Mouse (Mus musculus) lung, adult 2 months (tissue): Measurements from ENCODE around the gene Teddm1a. TPM values are rescaled to one million over a fixed set of nuclear protein-coding genes. Genes with fewer than 3 reads are reported as not detected.

ENCODE experiments used
- DNase-seq: peaks from one replicate; pipeline ENCODE4 v3.0.0; 2022
- H3K4me1 ChIP-seq: fragments of 200-500 bp; 2 replicates; pipeline ENCODE4 v1.6.1; 2011; ENCODE audit warnings: low read length; ENCODE audit not compliant: control insufficient read depth, insufficient read depth
- H3K4me3 ChIP-seq: fragments of 200-500 bp; replicated peaks from 2 replicates; pipeline ENCODE3; 2011; ENCODE audit warnings: low read depth, mild to moderate bottlenecking, control low read depth, low read length; ENCODE audit errors: extremely low read depth
- CTCF ChIP-seq: fragments of 200-500 bp; IDR thresholded peaks from 2 replicates; pipeline ENCODE4 v1.5.1; 2011; ENCODE audit warnings: mild to moderate bottlenecking, low read length, control low read depth; ENCODE audit not compliant: insufficient read depth
- POLR2A ChIP-seq: fragments of 200-500 bp; IDR thresholded peaks from 2 replicates; pipeline ENCODE4 v1.6.1; 2011; ENCODE audit warnings: low read depth, mild to moderate bottlenecking, control low read depth, low read length, borderline replicate concordance; ENCODE audit errors: extremely low read depth
- WGBS: fragments of 180-500 bp; shearing (Covaris S2); methylation state at CpG from one replicate; pipeline ENCODE4 v1.1.7; 2018; 5-methylcytosine and 5-hydroxymethylcytosine counted together
- polyA plus RNA-seq: library from polyadenylated mRNA; depleted of rRNA; stranded (reverse); fragments of >200 nt; gene quantifications from 2 replicates; pipeline ENCODE4 v1.2.3, GENCODE M21; 2012

Gene Teddm1a
- polyA plus RNA-seq, 1 experiment: not detected

GRCm38 (mm10) chr1:153913869-153914268, 22.3 kb downstream of the Teddm1a start:
- no peak for TF ChIP-seq POLR2A
- WGBS: 55% methylated on average over 3 of the region's 3 CpGs
- Histone ChIP-seq H3K4me1 (peaks cover 4% of the 10 kb centered on the region), H3K4me3 (no peak overlapping the region)
- DNase-seq: no peak

GRCm38 (mm10) chr1:153918521-153919206, 27.1 kb downstream of the Teddm1a start:
- Histone ChIP-seq H3K4me1 (peaks cover 3% of the 10 kb centered on the region; the same call in 1 of the 2 replicates), H3K4me3 (no peak overlapping the region)
- TF ChIP-seq CTCF (no peak), POLR2A (no peak)
- 75% methylated on average over 3 of the region's 3 CpGs for WGBS
- DNase-seq: no peak

- 87% methylated on average over 3 of the region's 3 CpGs for WGBS
These were observed 30.1 kb downstream of the Teddm1a start for GRCm38 (mm10) chr1:153921642-153922041.

GRCm38 (mm10) chr1:153922571-153923021, 31.1 kb downstream of the Teddm1a start:
- Histone ChIP-seq H3K4me1 (peaks cover 3% of the 10 kb centered on the region; the same call in 1 of the 2 replicates), H3K4me3 (no peak overlapping the region)
- TF ChIP-seq CTCF (no peak), POLR2A (no peak)
- no peak for DNase-seq
- 38% methylated on average over 5 of the region's 5 CpGs for WGBS

More at GRCm38 (mm10) chr1:153921642-153922041, 30.1 kb downstream of the Teddm1a start:
- Histone ChIP-seq H3K4me1 (peaks cover 3% of the 10 kb centered on the region; the same call in 1 of the 2 replicates), H3K4me3 (no peak overlapping the region)
- no peak for TF ChIP-seq CTCF
- no peak for TF ChIP-seq POLR2A
- DNase-seq: no peak

- TF ChIP-seq POLR2A: no peak
- no peak for TF ChIP-seq CTCF
- no peak for DNase-seq
- WGBS: 58% methylated on average over 6 of the region's 6 CpGs
These were observed 33.1 kb downstream of the Teddm1a start for GRCm38 (mm10) chr1:153924395-153925385.

GRCm38 (mm10) chr1:153930431-153930830, 38.9 kb downstream of the Teddm1a start:
- no peak overlapping the region for H3K4me3 ChIP-seq
- H3K4me1 ChIP-seq: no peaks in the 10 kb centered on the region
- WGBS: 84% methylated on average over 2 of the region's 2 CpGs
- TF ChIP-seq CTCF (no peak), POLR2A (no peak)
- DNase-seq: no peak

More at GRCm38 (mm10) chr1:153924395-153925385, 33.1 kb downstream of the Teddm1a start:
- H3K4me3 ChIP-seq: no peak overlapping the region
- H3K4me1 ChIP-seq: no peaks in the 10 kb centered on the region

- TF ChIP-seq CTCF: no peak
- no peak for TF ChIP-seq POLR2A
- no peak for DNase-seq
- no peaks in the 10 kb centered on the region for H3K4me1 ChIP-seq
- no peak overlapping the region for H3K4me3 ChIP-seq
- 52% methylated on average over 1 of the region's 1 CpGs for WGBS
These were observed 42.2 kb downstream of the Teddm1a start for GRCm38 (mm10) chr1:153933772-153934171.

- no peaks in the 10 kb centered on the region for H3K4me1 ChIP-seq
- no peak for DNase-seq
- H3K4me3 ChIP-seq: no peak overlapping the region
- no peak for TF ChIP-seq CTCF
- no peak for TF ChIP-seq POLR2A
- 74% methylated on average over 12 of the region's 12 CpGs for WGBS
These were observed 44.4 kb downstream of the Teddm1a start for GRCm38 (mm10) chr1:153935844-153936380.

- 90% methylated on average over 2 of the region's 2 CpGs for WGBS
- DNase-seq: no peak
- Histone ChIP-seq H3K4me3 (no peak overlapping the region), H3K4me1 (no peaks in the 10 kb centered on the region)
- no peak for TF ChIP-seq POLR2A
- no peak for TF ChIP-seq CTCF
These were observed 45.5 kb downstream of the Teddm1a start for GRCm38 (mm10) chr1:153937025-153937424.
